Mouse (Mus musculus) liver, embryonic 13.5 days (tissue): ENCODE results near the gene 2210011C24Rik. TPM values are rescaled to one million over a fixed set of nuclear protein-coding genes. Genes with fewer than 3 reads are reported as not detected.
"Not testable (repeated sequence)": the region's sequence is repeated elsewhere in the genome, so short reads cannot be mapped to it uniquely, and the experiment has no call there.

Experiments
- ATAC-seq: fragments of 200-750 bp; cut with Nextera tagmentation; 2 replicates; pipeline ENCODE4 v1.8.0; 2017; ENCODE audit warnings: low read depth, mild to moderate bottlenecking, moderate number of reproducible peaks, moderate library complexity
- DNase-seq: peaks from one replicate; pipeline ENCODE4 v3.0.0; 2022
- H3K27ac ChIP-seq: fragments of 300-500 bp; sonication (generic); 2 replicates; pipeline ENCODE4 v1.5.1; 2015; ENCODE audit warnings: moderate library complexity, mild to moderate bottlenecking, inconsistent platforms
- H3K27me3 ChIP-seq: fragments of 300-500 bp; sonication (generic); 2 replicates; pipeline ENCODE4 v1.6.1; 2015; ENCODE audit warnings: mild to moderate bottlenecking, inconsistent platforms
- H3K36me3 ChIP-seq: fragments of 300-500 bp; sonication (generic); 2 replicates; pipeline ENCODE4 v1.6.1; 2015; ENCODE audit warnings: mild to moderate bottlenecking, inconsistent platforms
- H3K4me1 ChIP-seq: fragments of 300-500 bp; sonication (generic); replicated peaks from 2 replicates; pipeline ENCODE4 v1.6.1; 2015; ENCODE audit warnings: inconsistent platforms
- H3K4me2 ChIP-seq: fragments of 300-500 bp; sonication (generic); 2 replicates; pipeline ENCODE4 v1.6.1; 2015; ENCODE audit warnings: inconsistent platforms, mild to moderate bottlenecking, moderate library complexity
- H3K4me3 ChIP-seq: fragments of 300-500 bp; sonication (generic); replicated peaks from 2 replicates; pipeline ENCODE4 v1.5.1; 2015; ENCODE audit warnings: mild to moderate bottlenecking, inconsistent platforms
- H3K9ac ChIP-seq: fragments of 300-500 bp; sonication (generic); 2 replicates; pipeline ENCODE4 v1.6.1; 2015; ENCODE audit warnings: mild to moderate bottlenecking, inconsistent platforms
- H3K9me3 ChIP-seq: fragments of 300-500 bp; sonication (generic); replicated peaks from 2 replicates; pipeline ENCODE4 v1.6.1; 2016; ENCODE audit warnings: inconsistent platforms
- WGBS: fragments of 180-500 bp; shearing (Covaris S2); methylation state at CpG from one replicate; pipeline ENCODE4 v1.1.7; 2015; ENCODE audit not compliant: insufficient replicate concordance; 5-methylcytosine and 5-hydroxymethylcytosine counted together
- polyA plus RNA-seq: library from polyadenylated mRNA; unstranded; fragments of >200 nt; fragmentation: Nextera tagmentation; extraction: Ambion mirVana; gene quantifications from 2 replicates; pipeline ENCODE4 v1.2.1, GENCODE M21; 2015

2210011C24Rik gene
- polyA plus RNA-seq, 1 experiment from 2014 or later = not detected

- Histone ChIP-seq H3K4me3 (no peak overlapping the region), H3K4me2 (peak overlapping the region; percentile 24; the same call in 1 of the 2 replicates), H3K27ac (peak overlapping the region; percentile 69), H3K9me3 (no peaks in the 10 kb centered on the region), H3K4me1 (peaks cover 54% of the 10 kb centered on the region), H3K36me3 (peaks cover 49% of the 10 kb centered on the region), H3K9ac (peak overlapping the region; percentile 49), H3K27me3 (no peaks in the 10 kb centered on the region)
- WGBS = 14% methylated on average over 2 of the region's 2 CpGs
- ATAC-seq (peak; percentile 62), DNase-seq (peak; percentile 53)
Measured at GRCm38 (mm10) chr8:83992488-83992887, 19.5 kb downstream of the 2210011C24Rik start.

DNA sequence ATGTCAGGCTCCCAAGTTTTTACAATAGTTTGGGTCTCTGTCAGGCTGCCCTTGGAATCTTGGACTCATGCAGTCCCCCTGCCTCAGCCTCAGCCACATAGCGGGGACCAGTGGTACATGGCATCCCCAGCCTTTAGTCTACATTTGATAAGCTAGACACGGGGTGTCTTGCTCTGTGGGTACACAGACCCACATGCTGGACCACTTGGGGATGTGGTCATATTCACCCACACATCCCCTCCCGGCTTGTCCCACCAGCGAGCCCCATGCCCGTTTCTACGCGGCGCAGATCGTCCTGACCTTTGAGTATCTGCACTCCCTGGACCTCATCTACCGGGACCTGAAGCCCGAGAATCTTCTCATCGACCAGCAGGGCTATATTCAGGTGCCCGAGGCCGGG lies 21.8 kb downstream of the 2210011C24Rik start:
- Histone ChIP-seq H3K4me1 (peaks cover 41% of the 10 kb centered on the region), H3K27me3 (no peaks in the 10 kb centered on the region), H3K27ac (no peak overlapping the region), H3K9ac (no peak overlapping the region), H3K9me3 (no peaks in the 10 kb centered on the region), H3K4me2 (no peak overlapping the region), H3K36me3 (peaks cover 71% of the 10 kb centered on the region), H3K4me3 (no peak overlapping the region)
- DNase-seq = no peak
- 88% methylated on average over 14 of the region's 14 CpGs for WGBS
- no peak for ATAC-seq

DNA sequence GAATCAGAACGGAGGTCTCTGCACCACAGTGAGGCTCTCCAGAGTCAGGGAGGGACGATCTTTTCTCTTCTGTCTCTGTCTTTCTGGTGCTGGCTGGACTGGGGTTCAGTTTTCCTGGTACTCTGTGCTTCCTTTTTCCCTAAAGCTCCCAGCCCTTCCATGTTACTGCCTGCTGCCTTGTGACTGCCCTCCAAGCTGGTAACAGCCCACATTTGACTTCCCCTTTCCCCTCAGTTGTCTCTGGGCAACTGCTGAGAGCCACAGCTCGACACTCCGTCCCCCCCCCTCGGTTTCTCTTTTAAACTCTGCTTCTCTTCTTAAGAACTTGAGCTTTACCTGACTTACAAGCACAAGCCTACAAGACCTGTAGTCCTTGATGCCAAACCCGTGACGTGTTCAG lies 22.7 kb downstream of the 2210011C24Rik start:
- H3K4me1 ChIP-seq = peaks cover 36% of the 10 kb centered on the region
- ATAC-seq (no peak), DNase-seq (no peak)
- H3K9ac ChIP-seq = no peak overlapping the region
- H3K36me3 ChIP-seq = peaks cover 75% of the 10 kb centered on the region
- no peak overlapping the region for H3K4me2 ChIP-seq
- 55% methylated on average over 7 of the region's 7 CpGs for WGBS
- H3K27ac ChIP-seq = no peak overlapping the region
- no peaks in the 10 kb centered on the region for H3K27me3 ChIP-seq
- no peak overlapping the region for H3K4me3 ChIP-seq
- H3K9me3 ChIP-seq = no peaks in the 10 kb centered on the region

GRCm38 (mm10) chr8:83983222-83983621 lies 28.7 kb downstream of the 2210011C24Rik start:
- not testable (repeated sequence) for H3K9me3 ChIP-seq, H3K4me2 ChIP-seq, ATAC-seq, DNase-seq, H3K27ac ChIP-seq, H3K27me3 ChIP-seq, H3K9ac ChIP-seq, H3K4me3 ChIP-seq
- WGBS = 86% methylated on average over 2 of the region's 2 CpGs
- H3K36me3 ChIP-seq = peaks cover 78% of the 10 kb centered on the region
- H3K4me1 ChIP-seq = peaks cover 11% of the 10 kb centered on the region

DNA sequence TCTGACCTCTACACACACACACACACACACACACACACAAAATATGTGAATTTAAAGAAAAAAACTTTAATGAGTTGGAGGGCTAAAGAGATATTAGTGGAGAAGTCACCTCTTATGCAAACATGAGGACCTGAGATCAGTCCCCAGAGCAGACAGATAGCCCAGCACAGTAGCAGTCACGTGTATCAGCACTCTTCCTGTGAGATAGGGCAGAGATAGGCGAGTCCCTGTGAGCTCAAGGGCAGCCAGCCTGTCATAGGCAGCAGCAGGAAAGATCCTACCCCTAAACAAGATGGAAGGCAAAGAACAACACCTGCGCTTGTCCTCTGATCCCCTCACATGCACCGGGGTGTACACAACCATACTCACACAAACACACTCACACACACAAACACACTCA lies 29.5 kb downstream of the 2210011C24Rik start:
- DNase-seq = no peak
- peak; percentile 80 for ATAC-seq
- Histone ChIP-seq H3K4me2 (no peak overlapping the region), H3K9ac (no peak overlapping the region), H3K4me1 (peaks cover 19% of the 10 kb centered on the region), H3K36me3 (peaks cover 70% of the 10 kb centered on the region), H3K4me3 (no peak overlapping the region), H3K27ac (no peak overlapping the region), H3K9me3 (no peaks in the 10 kb centered on the region), H3K27me3 (no peaks in the 10 kb centered on the region)
- WGBS = 56% methylated on average over 4 of the region's 4 CpGs

DNA sequence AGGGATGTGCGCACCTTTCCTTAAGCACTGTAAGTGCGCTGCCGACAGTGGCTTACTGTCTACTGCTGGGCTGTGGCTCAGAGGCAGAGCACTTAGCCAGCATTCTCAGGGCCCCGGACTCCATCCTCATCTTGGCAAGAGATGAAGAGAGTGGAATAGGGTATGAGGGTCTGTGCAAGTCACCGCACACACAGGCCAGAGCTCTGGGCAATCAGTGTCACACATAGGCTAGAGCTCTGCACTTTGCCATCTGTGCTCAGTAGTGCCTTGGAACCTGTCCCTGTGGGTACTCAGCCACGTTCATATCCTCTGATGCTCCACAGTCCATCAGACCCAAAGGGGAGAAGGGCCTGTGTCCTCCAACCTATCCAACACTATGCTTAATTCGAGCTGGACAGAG lies 30.4 kb downstream of the 2210011C24Rik start:
- no peaks in the 10 kb centered on the region for H3K9me3 ChIP-seq
- H3K9ac ChIP-seq = no peak overlapping the region
- 85% methylated on average over 7 of the region's 7 CpGs for WGBS
- no peak overlapping the region for H3K27ac ChIP-seq
- ATAC-seq (no peak), DNase-seq (no peak)
- no peaks in the 10 kb centered on the region for H3K27me3 ChIP-seq
- H3K4me2 ChIP-seq = no peak overlapping the region
- H3K4me3 ChIP-seq = no peak overlapping the region
- H3K36me3 ChIP-seq = peaks cover 61% of the 10 kb centered on the region
- peaks cover 28% of the 10 kb centered on the region for H3K4me1 ChIP-seq

DNA sequence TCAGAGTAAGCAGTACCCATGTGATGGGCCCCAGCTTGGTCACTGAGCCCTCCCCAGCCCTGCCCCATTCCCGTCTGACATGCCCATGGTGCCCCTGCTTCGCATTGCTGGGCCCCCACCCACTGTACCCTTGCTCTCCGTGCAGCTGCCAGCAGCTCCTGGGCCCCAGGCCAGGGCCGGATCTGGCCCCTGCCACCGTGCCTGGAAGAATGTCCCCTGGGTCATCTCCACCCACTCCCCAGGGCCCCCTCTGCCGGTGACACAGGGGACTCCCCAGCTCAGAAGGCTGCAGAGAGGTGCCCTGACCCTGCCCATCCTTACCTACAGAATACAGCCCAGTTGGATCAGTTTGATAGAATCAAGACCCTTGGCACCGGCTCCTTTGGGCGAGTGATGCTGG lies 31.1 kb downstream of the 2210011C24Rik start:
- peaks cover 54% of the 10 kb centered on the region for H3K36me3 ChIP-seq

GRCm38 (mm10) chr8:83980250-83980649 lies 31.7 kb downstream of the 2210011C24Rik start:
- DNase-seq (no peak), ATAC-seq (no peak)
- Histone ChIP-seq H3K36me3 (peaks cover 50% of the 10 kb centered on the region), H3K4me3 (no peak overlapping the region), H3K9me3 (no peaks in the 10 kb centered on the region), H3K27me3 (no peaks in the 10 kb centered on the region), H3K9ac (no peak overlapping the region), H3K4me2 (no peak overlapping the region), H3K4me1 (peaks cover 35% of the 10 kb centered on the region), H3K27ac (no peak overlapping the region)
- WGBS = 71% methylated on average over 1 of the region's 1 CpGs

More for the DNA sequence above, 31.1 kb downstream of the 2210011C24Rik start:
- no peaks in the 10 kb centered on the region for H3K27me3 ChIP-seq
- H3K9ac ChIP-seq = no peak overlapping the region
- H3K4me2 ChIP-seq = no peak overlapping the region
- no peaks in the 10 kb centered on the region for H3K9me3 ChIP-seq
- no peak overlapping the region for H3K27ac ChIP-seq
- peaks cover 34% of the 10 kb centered on the region for H3K4me1 ChIP-seq
- ATAC-seq (no peak), DNase-seq (no peak)
- H3K4me3 ChIP-seq = no peak overlapping the region
- 74% methylated on average over 8 of the region's 8 CpGs for WGBS

DNA sequence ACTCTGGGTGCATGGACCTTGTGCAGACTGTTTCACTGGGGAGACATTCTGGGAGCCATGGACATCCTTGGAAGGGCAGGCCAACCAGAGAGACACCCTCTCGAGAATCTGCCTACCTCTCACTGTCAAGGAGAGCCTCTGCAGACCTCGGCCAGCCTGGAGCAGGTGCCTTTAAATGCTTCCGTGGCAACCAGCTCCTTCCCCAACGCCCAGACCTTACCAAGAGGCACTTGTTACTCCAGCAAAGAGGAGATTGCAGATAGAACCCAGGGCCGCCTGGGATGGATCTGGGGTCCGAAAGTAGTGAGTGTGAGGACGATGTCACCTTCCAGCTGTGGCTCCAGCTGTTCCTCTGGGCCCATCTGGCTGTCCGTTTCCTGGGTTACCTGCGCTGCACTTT lies 33.8 kb downstream of the 2210011C24Rik start:
- no peak for ATAC-seq
- Histone ChIP-seq H3K27me3 (no peaks in the 10 kb centered on the region), H3K4me1 (peaks cover 56% of the 10 kb centered on the region), H3K4me2 (no peak overlapping the region), H3K36me3 (peaks cover 32% of the 10 kb centered on the region), H3K27ac (peak overlapping the region; percentile 35; the same call in 1 of the 2 replicates), H3K9ac (no peak overlapping the region), H3K9me3 (no peaks in the 10 kb centered on the region), H3K4me3 (no peak overlapping the region)
- WGBS = 72% methylated on average over 9 of the region's 9 CpGs
- DNase-seq = no peak

DNA sequence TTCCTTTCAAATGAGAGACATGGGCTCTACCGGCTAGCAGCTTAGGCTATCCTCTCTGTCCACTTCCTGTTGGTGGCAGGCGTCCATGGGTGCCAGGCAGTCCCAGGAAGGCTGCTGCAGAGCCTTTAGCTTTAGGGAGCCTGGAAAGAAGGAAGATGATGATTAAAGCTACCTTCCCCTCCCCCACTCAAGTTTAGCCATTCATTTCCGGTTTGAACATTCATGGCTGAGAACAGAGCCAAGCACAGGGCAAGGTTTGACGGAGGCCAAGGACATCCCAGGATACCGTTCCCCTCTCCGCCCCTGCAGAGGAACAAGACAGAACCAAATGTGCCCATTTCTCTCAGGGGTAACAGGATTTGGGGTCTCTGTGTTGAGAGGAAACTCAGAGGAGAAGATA lies 34.3 kb downstream of the 2210011C24Rik start:
- Histone ChIP-seq H3K4me1 (peaks cover 55% of the 10 kb centered on the region), H3K9ac (no peak overlapping the region), H3K36me3 (peaks cover 27% of the 10 kb centered on the region), H3K9me3 (no peaks in the 10 kb centered on the region), H3K4me2 (no peak overlapping the region), H3K27me3 (no peaks in the 10 kb centered on the region), H3K4me3 (no peak overlapping the region), H3K27ac (peak overlapping the region; percentile 35)
- WGBS = 43% methylated on average over 6 of the region's 6 CpGs
- ATAC-seq = no peak
- no peak for DNase-seq

GRCm38 (mm10) chr8:83976779-83977350 lies 35.1 kb downstream of the 2210011C24Rik start:
- Histone ChIP-seq H3K9me3 (no peaks in the 10 kb centered on the region), H3K27ac (0 out of 2 replicates have a peak overlapping the region, but pooled peaks have one; percentile 35), H3K4me1 (peaks cover 55% of the 10 kb centered on the region), H3K4me3 (no peak overlapping the region), H3K36me3 (peaks cover 19% of the 10 kb centered on the region), H3K9ac (no peak overlapping the region), H3K27me3 (no peaks in the 10 kb centered on the region), H3K4me2 (no peak overlapping the region)
- WGBS = 81% methylated on average over 5 of the region's 5 CpGs
- DNase-seq (no peak), ATAC-seq (no peak)

DNA sequence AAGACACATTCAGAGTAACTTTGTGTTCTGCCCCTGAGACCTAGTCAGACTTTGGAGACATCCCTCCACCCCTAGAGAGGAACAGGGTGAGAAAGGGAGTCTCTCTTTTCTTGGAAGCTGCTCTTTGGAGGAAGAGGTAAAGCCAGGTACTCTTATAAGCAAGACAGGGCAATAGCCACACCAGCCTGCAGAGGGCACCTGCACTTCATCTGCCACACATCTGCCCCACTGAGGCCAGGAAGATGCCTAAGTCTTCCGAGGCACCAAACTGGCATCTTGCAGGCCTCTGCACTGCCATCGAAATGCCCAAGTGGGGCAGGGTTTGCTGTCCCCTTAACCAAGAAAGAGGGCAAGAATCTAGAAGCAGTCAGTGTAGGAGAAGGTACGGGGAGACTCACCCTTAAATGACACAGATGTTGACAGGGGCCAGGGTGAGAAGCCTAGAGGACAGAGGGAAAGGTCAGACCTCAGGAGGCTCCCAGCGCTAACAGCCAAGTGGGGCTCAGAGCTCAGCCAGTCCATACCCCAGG lies 35.8 kb downstream of the 2210011C24Rik start:
- ATAC-seq = no peak
- no peak overlapping the region for H3K4me2 ChIP-seq
- H3K9me3 ChIP-seq = no peaks in the 10 kb centered on the region
- H3K4me1 ChIP-seq = peaks cover 62% of the 10 kb centered on the region
- no peak overlapping the region for H3K4me3 ChIP-seq
- no peak for DNase-seq
- peaks cover 15% of the 10 kb centered on the region for H3K36me3 ChIP-seq
- WGBS = 67% methylated on average over 4 of the region's 4 CpGs
- H3K27me3 ChIP-seq = no peaks in the 10 kb centered on the region
- H3K9ac ChIP-seq = no peak overlapping the region
- no peak overlapping the region for H3K27ac ChIP-seq
